Mouse (Mus musculus): ENCODE measurements around the gene Gart.

- TF ChIP-seq POLR2A (IDR thresholded peaks at IDR 0.05; ENCODE audit: borderline replicate concordance, extremely low read depth, low read depth, low read length) (no peak), CTCF (IDR thresholded peaks at IDR 0.05; ENCODE audit: insufficient read depth, low read length) (no peak)
Measured at GRCm38 (mm10) chr16:91596397-91596778, 50.4 kb downstream of the Gart start.
